Mouse (Mus musculus) small intestine, adult 2 months (tissue): ENCODE measurements around the gene Tecpr1.

Experiments
- CTCF ChIP-seq: fragments of 200-500 bp; IDR thresholded peaks from 2 replicates; pipeline ENCODE4 v1.5.1; 2012; ENCODE audit warnings: low read depth, mild to moderate bottlenecking, control low read depth, inconsistent platforms, low read length, moderate library complexity, mixed read lengths; ENCODE audit not compliant: insufficient replicate concordance, insufficient read length; ENCODE audit errors: extremely low read depth
- POLR2A ChIP-seq: fragments of 200-500 bp; IDR thresholded peaks from 2 replicates; pipeline ENCODE4 v1.6.1; 2012; ENCODE audit warnings: low read depth, mild to moderate bottlenecking, control low read depth, inconsistent platforms, low read length, moderate library complexity

DNA sequence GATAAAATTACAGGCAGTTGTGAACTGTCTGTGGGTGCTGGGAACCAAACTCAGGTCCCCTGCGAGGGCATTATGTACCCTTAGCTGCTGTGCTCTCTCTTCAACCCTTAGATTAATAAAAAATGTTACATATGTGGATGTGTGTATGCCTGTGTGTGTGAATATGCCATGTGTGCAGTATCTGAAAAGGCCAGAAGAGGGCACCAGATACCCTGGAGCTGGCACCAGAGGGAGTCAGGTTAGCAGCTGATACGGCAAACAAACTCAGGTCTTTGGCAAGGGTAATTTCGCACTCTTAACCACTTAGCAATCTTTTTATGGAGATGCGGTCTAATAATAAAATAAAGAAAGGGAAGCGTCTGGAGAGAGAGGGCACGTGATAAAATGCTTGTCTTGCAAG is 21.0 kb downstream of the Tecpr1 start:
- TF ChIP-seq CTCF (no peak), POLR2A (no peak)
